Mouse (Mus musculus): ENCODE measurements around the gene Fmnl1.

Fmnl1 gene

GRCm38 (mm10) chr11:103160738-103161137 is 10.2 kb upstream of the Fmnl1 start:
- no peak for DNase-seq (ENCODE audit: low read depth, low spot score)

- DNase-seq (ENCODE audit: low read depth, low spot score): no peak
These were observed 9.5 kb upstream of the Fmnl1 start for GRCm38 (mm10) chr11:103161449-103161848.

- DNase-seq (ENCODE audit: low read depth, low spot score): peak; percentile 73
These were observed 8.8 kb upstream of the Fmnl1 start for GRCm38 (mm10) chr11:103162132-103162531.

- peak; percentile 36 for DNase-seq (ENCODE audit: low read depth, low spot score)
These were observed 6.5 kb upstream of the Fmnl1 start for GRCm38 (mm10) chr11:103164391-103164790.

GRCm38 (mm10) chr11:103168690-103169390 is 2.1 kb upstream of the Fmnl1 start:
- DNase-seq (ENCODE audit: low read depth, low spot score): peak; percentile 90

- DNase-seq (ENCODE audit: low read depth, low spot score): no peak
These were observed 1.2 kb upstream of the Fmnl1 start for GRCm38 (mm10) chr11:103169664-103170063.

GRCm38 (mm10) chr11:103170111-103170493 is 805 bp upstream of the Fmnl1 start:
- DNase-seq (ENCODE audit: low read depth, low spot score): peak; percentile 54

- peak; percentile 47 for DNase-seq (ENCODE audit: low read depth, low spot score)
These were observed 346 bp downstream of the Fmnl1 start for GRCm38 (mm10) chr11:103171286-103171620.

GRCm38 (mm10) chr11:103171703-103172391 is 940 bp downstream of the Fmnl1 start:
- peak; percentile 26 for DNase-seq (ENCODE audit: low read depth, low spot score)

- peak; percentile 24 for DNase-seq (ENCODE audit: low read depth, low spot score)
These were observed 1.6 kb downstream of the Fmnl1 start for GRCm38 (mm10) chr11:103172392-103173040.

GRCm38 (mm10) chr11:103173041-103173770 is 2.3 kb downstream of the Fmnl1 start:
- DNase-seq (ENCODE audit: low read depth, low spot score): no peak

- peak; percentile 52 for DNase-seq (ENCODE audit: low read depth, low spot score)
These were observed 3.0 kb downstream of the Fmnl1 start for GRCm38 (mm10) chr11:103173771-103174344.

- no peak for DNase-seq (ENCODE audit: low read depth, low spot score)
These were observed 3.5 kb downstream of the Fmnl1 start for GRCm38 (mm10) chr11:103174411-103174832.

GRCm38 (mm10) chr11:103174891-103175391 is 4.0 kb downstream of the Fmnl1 start:
- peak; percentile 96 for DNase-seq (ENCODE audit: low read depth, low spot score)

- DNase-seq (ENCODE audit: low read depth, low spot score): no peak
These were observed 5.0 kb downstream of the Fmnl1 start for GRCm38 (mm10) chr11:103175688-103176442.

- DNase-seq (ENCODE audit: low read depth, low spot score): no peak
These were observed 5.6 kb downstream of the Fmnl1 start for GRCm38 (mm10) chr11:103176510-103176909.

GRCm38 (mm10) chr11:103177216-103177615 is 6.3 kb downstream of the Fmnl1 start:
- DNase-seq (ENCODE audit: low read depth, low spot score): no peak

GRCm38 (mm10) chr11:103177815-103178485 is 7.0 kb downstream of the Fmnl1 start:
- peak; percentile 62 for DNase-seq (ENCODE audit: low read depth, low spot score)

- DNase-seq (ENCODE audit: low read depth, low spot score): no peak
These were observed 7.8 kb downstream of the Fmnl1 start for GRCm38 (mm10) chr11:103178748-103179147.

GRCm38 (mm10) chr11:103180426-103180825 is 9.5 kb downstream of the Fmnl1 start:
- no peak for DNase-seq (ENCODE audit: low read depth, low spot score)

Measured in CD4-positive, CD25-positive, alpha-beta regulatory T cell, adult 2 months (primary cell).